Mouse (Mus musculus) intestine, postnatal 0 days (tissue): ENCODE measurements at regions not wholly inside any gene's neighbourhood (a gene's known extent, or its start where the extent isn't known, plus 50 kb on each side); places are given as distances from the start of the nearest gene placed in this dataset.

Experiments used
- ATAC-seq: fragments of 200-750 bp; cut with Nextera tagmentation; 2 replicates; pipeline ENCODE4 v1.8.0; 2017; ENCODE audit warnings: mild to moderate bottlenecking, moderate TSS enrichment, moderate library complexity
- H3K27ac ChIP-seq: fragments of 300-500 bp; sonication (generic); 2 replicates; pipeline ENCODE4 v1.5.1; 2014; ENCODE audit warnings: mild to moderate bottlenecking, low read depth, low read length, moderate library complexity
- H3K27me3 ChIP-seq: fragments of 300-500 bp; sonication (generic); replicated peaks from 2 replicates; pipeline ENCODE4 v1.6.1; 2014; ENCODE audit warnings: low read length, mixed read lengths; ENCODE audit not compliant: control insufficient read depth, insufficient read depth
- H3K36me3 ChIP-seq: fragments of 300-500 bp; sonication (generic); 2 replicates; pipeline ENCODE4 v1.6.1; 2014; ENCODE audit warnings: mild to moderate bottlenecking, moderate library complexity; ENCODE audit not compliant: control insufficient read depth, insufficient read depth
- H3K4me1 ChIP-seq: fragments of 300-500 bp; sonication (generic); replicated peaks from 2 replicates; pipeline ENCODE4 v1.6.1; 2014; ENCODE audit warnings: antibody characterized with exemption, low read length, mixed read lengths; ENCODE audit not compliant: control insufficient read depth, insufficient read depth
- H3K4me2 ChIP-seq: fragments of 300-500 bp; sonication (generic); replicated peaks from 2 replicates; pipeline ENCODE4 v1.6.1; 2014; ENCODE audit warnings: low read depth, mild to moderate bottlenecking, moderate library complexity
- H3K4me3 ChIP-seq: fragments of 300-500 bp; sonication (generic); 2 replicates; pipeline ENCODE4 v1.5.1; 2014; ENCODE audit warnings: low read depth, low read length
- H3K9ac ChIP-seq: fragments of 300-500 bp; sonication (generic); 2 replicates; pipeline ENCODE4 v1.6.1; 2014; ENCODE audit warnings: mild to moderate bottlenecking, low read depth, low read length
- H3K9me3 ChIP-seq: fragments of 300-500 bp; sonication (generic); 2 replicates; pipeline ENCODE4 v1.6.1; 2016; ENCODE audit warnings: mixed run types; ENCODE audit not compliant: control insufficient read depth
- CTCF ChIP-seq: sonication (generic); IDR thresholded peaks from 2 replicates; pipeline ENCODE4 v1.5.1; 2016; ENCODE audit warnings: low read depth, mild to moderate bottlenecking, control low read depth, antibody characterized with exemption, moderate library complexity
- WGBS: fragments of 180-500 bp; shearing (Covaris S2); extraction: QIAGEN DNeasy Blood & Tissue Kit; methylation state at CpG from one replicate; pipeline ENCODE4 v1.1.7; 2014; 5-methylcytosine and 5-hydroxymethylcytosine counted together

GRCm38 (mm10) chr11:113084442-113084841 is 302.4 kb downstream of the Sox9 start:
- 0 out of 2 replicates have a peak, but pooled peaks have one; percentile 14 for ATAC-seq
- Histone ChIP-seq H3K4me1 (0 out of 2 replicates have a peak, but pooled peaks cover 4% of the 10 kb centered on the region), H3K27ac (0 out of 2 replicates have a peak overlapping the region, but pooled peaks have one; percentile 28), H3K4me2 (no peak overlapping the region; the same call in 1 of the 2 replicates), H3K4me3 (no peak overlapping the region), H3K36me3 (no peaks in the 10 kb centered on the region), H3K9me3 (no peaks in the 10 kb centered on the region), H3K9ac (no peak overlapping the region), H3K27me3 (no peaks in the 10 kb centered on the region)
- 65% methylated on average over 6 of the region's 6 CpGs for WGBS
- no peak for TF ChIP-seq CTCF

- 27% methylated on average over 9 of the region's 9 CpGs for WGBS
- Histone ChIP-seq H3K27me3 (no peaks in the 10 kb centered on the region), H3K36me3 (no peaks in the 10 kb centered on the region), H3K9ac (no peak overlapping the region), H3K4me2 (peak overlapping the region; percentile 32), H3K4me3 (no peak overlapping the region), H3K4me1 (0 out of 2 replicates have a peak, but pooled peaks cover 4% of the 10 kb centered on the region), H3K27ac (no peak overlapping the region), H3K9me3 (no peaks in the 10 kb centered on the region)
- no peak for ATAC-seq
- TF ChIP-seq CTCF, result no peak
Measured at GRCm38 (mm10) chr11:113085556-113085955, 303.5 kb downstream of the Sox9 start.

GRCm38 (mm10) chr11:113087084-113087483 is 305.1 kb downstream of the Sox9 start:
- Histone ChIP-seq H3K27me3 (no peaks in the 10 kb centered on the region), H3K4me1 (0 out of 2 replicates have a peak, but pooled peaks cover 4% of the 10 kb centered on the region), H3K4me3 (peak overlapping the region; percentile 10; the same call in 1 of the 2 replicates), H3K9ac (no peak overlapping the region), H3K36me3 (no peaks in the 10 kb centered on the region), H3K4me2 (peak overlapping the region; percentile 45), H3K27ac (peak overlapping the region; percentile 4; the same call in 1 of the 2 replicates), H3K9me3 (no peaks in the 10 kb centered on the region)
- peak; percentile 72 for ATAC-seq
- no peak for TF ChIP-seq CTCF
- WGBS, result 17% methylated on average over 9 of the region's 9 CpGs

GRCm38 (mm10) chr11:113089637-113090351 is 307.8 kb downstream of the Sox9 start:
- WGBS, result 77% methylated on average over 11 of the region's 11 CpGs
- Histone ChIP-seq H3K9me3 (no peaks in the 10 kb centered on the region), H3K4me2 (no peak overlapping the region), H3K9ac (no peak overlapping the region), H3K4me3 (no peak overlapping the region), H3K4me1 (peaks cover 8% of the 10 kb centered on the region; the same call in 1 of the 2 replicates), H3K27ac (no peak overlapping the region), H3K27me3 (no peaks in the 10 kb centered on the region), H3K36me3 (no peaks in the 10 kb centered on the region)
- ATAC-seq, result no peak
- no peak for TF ChIP-seq CTCF

- no peak overlapping the region for H3K27ac ChIP-seq
- TF ChIP-seq CTCF, result no peak
- H3K36me3 ChIP-seq, result no peaks in the 10 kb centered on the region
- no peaks in the 10 kb centered on the region for H3K9me3 ChIP-seq
- no peak overlapping the region for H3K4me3 ChIP-seq
- no peak overlapping the region for H3K4me2 ChIP-seq
- 74% methylated on average over 8 of the region's 8 CpGs for WGBS
- no peak overlapping the region for H3K9ac ChIP-seq
- ATAC-seq, result no peak
- H3K4me1 ChIP-seq, result peaks cover 12% of the 10 kb centered on the region
- H3K27me3 ChIP-seq, result no peaks in the 10 kb centered on the region
Measured at GRCm38 (mm10) chr11:113091901-113092568, 310.0 kb downstream of the Sox9 start.

- H3K27ac ChIP-seq, result no peak overlapping the region
Measured at GRCm38 (mm10) chr11:113093895-113094445, 311.9 kb downstream of the Sox9 start.

More at GRCm38 (mm10) chr11:113093895-113094445, 311.9 kb downstream of the Sox9 start:
- peak overlapping the region; percentile 38; the same call in 1 of the 2 replicates for H3K4me2 ChIP-seq
- no peaks in the 10 kb centered on the region; the same call in 1 of the 2 replicates for H3K36me3 ChIP-seq
- WGBS, result 36% methylated on average over 13 of the region's 13 CpGs
- no peak for TF ChIP-seq CTCF
- peak; percentile 92 for ATAC-seq
- peaks cover 12% of the 10 kb centered on the region for H3K4me1 ChIP-seq
- no peaks in the 10 kb centered on the region for H3K27me3 ChIP-seq
- no peaks in the 10 kb centered on the region for H3K9me3 ChIP-seq
- no peak overlapping the region for H3K4me3 ChIP-seq
- no peak overlapping the region for H3K9ac ChIP-seq
